Mouse (Mus musculus) CH12.LX (cell line): ENCODE results near the gene Trp53inp2.

ENCODE experiments used
- BHLHE40 ChIP-seq: IDR thresholded peaks from 2 replicates; pipeline ENCODE4 v1.6.1; 2011; ENCODE audit warnings: mild to moderate bottlenecking, low read depth, low read length, improper control_type of control experiment
- CTCF ChIP-seq, 2 experiments: IDR thresholded peaks in 1 of 2; conservative IDR thresholded peaks in 1 of 2; 2 replicates each; pipeline ENCODE4 v1.5.1; 2011 to 2012; ENCODE audit warnings: low read depth in 2 of 2, low read length in 2 of 2, improper control_type of control experiment in 1 of 2, inconsistent platforms in 1 of 2, mild to moderate bottlenecking in 1 of 2, moderate library complexity in 1 of 2
- MXI1 ChIP-seq: IDR thresholded peaks from 2 replicates; pipeline ENCODE4 v1.6.1; 2011; ENCODE audit warnings: mild to moderate bottlenecking, low read depth, low read length, improper control_type of control experiment

DNA sequence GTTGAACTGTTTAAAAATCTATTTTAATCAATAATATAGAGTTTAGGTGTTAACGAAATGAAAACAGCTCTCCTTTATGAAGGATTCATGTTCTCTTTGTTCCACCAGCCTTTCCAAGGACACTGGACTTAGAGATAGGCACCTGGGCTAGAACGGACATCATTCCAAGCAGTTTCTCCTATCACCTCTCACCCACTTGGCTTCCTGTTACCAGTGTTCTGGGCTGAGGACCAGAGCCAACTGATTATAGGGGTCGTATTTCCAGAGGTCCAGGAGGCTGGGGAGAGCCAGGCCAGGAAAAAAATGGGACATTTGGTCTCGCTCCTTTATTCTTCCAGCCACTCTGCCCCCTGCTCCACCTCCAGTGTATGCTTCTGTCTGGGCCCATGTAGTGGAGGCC lies 8.4 kb upstream of the Trp53inp2 start:
- no peak for TF ChIP-seq MXI1
- no peak for TF ChIP-seq BHLHE40
- TF ChIP-seq CTCF (conservative IDR thresholded peaks at IDR 0.05 in 1 of 2, IDR thresholded peaks at IDR 0.05 in 1 of 2; ENCODE audit: low read depth in 2 of 2, low read length in 2 of 2), result no peak
